Mouse (Mus musculus) kidney, postnatal 14 days (tissue): ENCODE measurements around the gene Ldb2.

ENCODE experiments used
- DNase-seq: peaks from one replicate; pipeline ENCODE4 v3.0.0; 2022; ENCODE audit warnings: mixed read lengths

Ldb2 gene

GRCm38 (mm10) chr5:44714508-44714907 is 85.0 kb downstream of the Ldb2 start:
- no peak for DNase-seq

GRCm38 (mm10) chr5:44713181-44713789 is 86.2 kb downstream of the Ldb2 start:
- no peak for DNase-seq

GRCm38 (mm10) chr5:44711211-44711610 is 88.3 kb downstream of the Ldb2 start:
- peak; percentile 65 for DNase-seq

GRCm38 (mm10) chr5:44710132-44710871 is 89.2 kb downstream of the Ldb2 start:
- no peak for DNase-seq

DNA sequence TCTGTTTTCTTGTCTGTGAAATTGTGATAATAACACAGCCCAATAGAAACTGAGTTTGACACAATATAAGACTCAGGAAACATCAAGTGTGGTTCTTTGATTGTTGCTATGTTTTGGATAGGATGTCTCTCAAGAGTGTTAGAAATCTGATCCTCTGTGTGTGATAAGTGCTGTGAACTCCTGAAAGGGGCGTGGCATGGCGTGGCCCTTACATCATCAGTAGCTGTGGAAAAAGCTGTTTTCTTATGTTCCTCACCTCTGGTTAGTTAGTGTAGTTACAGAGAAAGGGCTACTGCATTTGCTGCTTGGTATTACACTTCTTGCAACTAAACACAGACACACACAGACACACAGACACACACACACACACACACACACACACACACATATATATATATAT is 90.2 kb downstream of the Ldb2 start:
- no peak for DNase-seq

DNA sequence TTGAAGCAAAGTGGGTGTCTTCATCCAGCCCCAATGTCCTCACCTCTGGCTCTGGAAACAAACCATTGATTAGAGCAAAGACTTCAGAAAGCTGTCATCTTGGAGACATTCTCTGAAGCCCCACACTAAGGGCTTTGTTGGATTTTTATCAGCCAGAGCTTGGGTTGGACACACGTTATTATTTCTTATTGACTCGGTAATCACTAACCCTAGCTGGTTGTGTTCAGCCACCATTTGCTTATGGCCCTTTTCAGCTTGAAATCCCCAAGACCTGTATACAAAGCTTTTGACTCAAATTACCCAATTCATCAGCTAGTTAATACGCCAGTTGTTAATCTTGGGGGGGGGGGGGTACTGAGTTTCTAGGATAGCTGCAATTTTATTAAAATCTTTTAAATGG is 91.5 kb downstream of the Ldb2 start:
- DNase-seq = no peak

- peak; percentile 70 for DNase-seq
Measured at GRCm38 (mm10) chr5:44706997-44707698, 92.3 kb downstream of the Ldb2 start.

DNA sequence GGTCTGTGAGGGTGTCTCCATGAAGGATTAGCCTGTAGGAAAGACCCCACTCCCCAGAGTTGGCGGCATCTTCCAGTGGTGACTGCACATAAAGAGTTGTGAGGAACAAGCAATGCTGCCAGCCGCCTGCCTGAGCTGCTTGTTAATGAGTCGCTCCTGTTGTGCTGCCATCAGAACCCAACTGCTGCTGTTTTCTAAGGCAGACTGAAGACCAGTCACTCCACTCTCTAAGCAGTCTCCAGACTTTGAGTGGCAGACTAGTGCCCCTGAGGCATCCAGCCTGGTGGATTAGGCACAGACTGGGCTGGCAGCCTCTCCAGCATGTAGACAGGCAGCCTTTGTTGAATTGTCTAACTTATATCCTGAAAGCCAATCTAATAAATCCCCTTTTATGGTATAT is 101.5 kb downstream of the Ldb2 start:
- DNase-seq = no peak

- DNase-seq = no peak
Measured at GRCm38 (mm10) chr5:44696548-44696947, 102.9 kb downstream of the Ldb2 start.

- no peak for DNase-seq
Measured at GRCm38 (mm10) chr5:44693674-44694073, 105.8 kb downstream of the Ldb2 start.

GRCm38 (mm10) chr5:44686344-44686743 is 113.1 kb downstream of the Ldb2 start:
- DNase-seq = no peak

DNA sequence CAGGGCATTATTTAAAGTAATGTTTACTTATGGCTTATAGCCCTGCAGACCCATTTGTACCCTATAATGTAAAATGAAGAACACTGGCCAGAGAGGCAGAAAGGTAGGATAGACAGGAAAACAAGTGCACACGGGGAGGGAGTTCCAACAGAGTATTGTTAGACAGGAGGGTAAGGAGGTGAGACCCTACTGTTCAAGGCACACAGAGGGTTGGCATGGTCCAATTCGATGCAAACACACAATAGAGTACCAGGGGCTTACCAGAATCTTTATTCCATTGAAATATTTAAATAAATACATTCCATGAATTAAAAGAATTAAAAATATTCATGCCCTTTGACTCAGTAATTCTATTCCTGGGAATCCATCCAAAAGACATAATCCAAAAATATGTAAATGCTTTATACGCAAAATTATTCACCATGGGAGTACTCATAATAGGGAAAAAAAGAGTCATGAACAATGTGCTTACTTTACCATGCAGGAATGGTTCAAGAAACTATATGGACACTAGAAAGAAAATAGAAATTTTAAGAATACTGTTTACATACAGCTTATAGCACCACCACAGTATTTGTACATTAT is 118.3 kb downstream of the Ldb2 start:
- no peak for DNase-seq

DNA sequence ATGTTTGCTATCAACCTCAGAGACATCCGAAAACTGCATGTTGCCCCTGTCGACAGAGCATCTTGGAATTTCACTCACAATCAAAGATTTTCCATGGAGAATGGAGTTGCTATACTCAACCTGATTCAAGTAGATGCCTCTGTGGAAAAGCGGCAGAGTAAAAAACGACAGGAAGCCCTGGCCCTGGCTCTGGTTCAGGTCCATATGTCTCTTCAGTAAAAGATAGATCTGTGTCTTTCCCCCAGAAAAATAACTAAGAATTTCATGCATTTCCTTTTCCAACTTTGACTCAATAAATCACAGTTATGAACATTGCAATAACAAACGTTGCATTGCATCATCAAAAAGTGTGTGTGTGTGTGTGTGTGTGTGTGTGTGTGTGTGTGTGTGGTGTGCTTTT is 121.7 kb downstream of the Ldb2 start:
- peak; percentile 41 for DNase-seq

GRCm38 (mm10) chr5:44676145-44676754 is 123.2 kb downstream of the Ldb2 start:
- DNase-seq = no peak

DNA sequence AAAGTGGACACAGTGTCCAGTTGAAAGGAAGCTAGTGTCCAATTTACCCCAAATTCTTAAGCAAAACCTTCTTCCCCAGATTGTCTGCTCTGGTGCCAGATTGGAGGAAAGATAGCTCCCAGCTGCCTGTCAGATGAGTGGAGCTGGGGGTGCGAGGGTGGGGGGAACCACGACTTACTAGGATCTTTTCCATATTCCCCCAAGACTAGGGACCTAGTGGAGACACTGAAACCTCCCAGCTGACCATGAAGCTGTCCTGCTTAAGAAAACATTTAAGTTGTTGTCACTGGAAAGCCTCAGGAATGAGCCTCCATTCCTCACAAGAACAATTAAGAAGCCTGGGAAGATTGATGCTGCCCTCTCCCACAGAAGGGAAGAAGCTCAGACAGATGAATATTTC is 129.1 kb downstream of the Ldb2 start:
- DNase-seq = peak; percentile 75

GRCm38 (mm10) chr5:44667907-44668306 is 131.6 kb downstream of the Ldb2 start:
- no peak for DNase-seq

DNA sequence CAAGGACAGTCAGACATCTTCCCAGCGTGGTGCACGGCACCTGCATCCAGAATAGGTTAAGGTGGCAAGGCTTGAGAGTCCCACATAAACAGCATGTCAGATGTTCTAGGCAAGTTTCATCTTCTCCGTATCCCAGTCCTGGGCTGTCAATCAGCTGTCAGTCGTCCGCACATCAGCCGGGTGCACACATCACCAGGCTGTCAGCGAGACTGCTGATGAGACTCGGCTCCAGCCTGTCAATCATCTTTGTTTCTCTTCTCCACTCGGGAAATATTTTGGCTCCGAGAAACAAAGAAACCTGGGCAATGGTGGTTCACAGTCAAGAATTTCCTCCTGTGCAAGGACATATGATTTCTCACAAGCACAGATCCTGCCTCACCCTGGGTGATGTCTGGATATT is 132.1 kb downstream of the Ldb2 start:
- no peak for DNase-seq

DNA sequence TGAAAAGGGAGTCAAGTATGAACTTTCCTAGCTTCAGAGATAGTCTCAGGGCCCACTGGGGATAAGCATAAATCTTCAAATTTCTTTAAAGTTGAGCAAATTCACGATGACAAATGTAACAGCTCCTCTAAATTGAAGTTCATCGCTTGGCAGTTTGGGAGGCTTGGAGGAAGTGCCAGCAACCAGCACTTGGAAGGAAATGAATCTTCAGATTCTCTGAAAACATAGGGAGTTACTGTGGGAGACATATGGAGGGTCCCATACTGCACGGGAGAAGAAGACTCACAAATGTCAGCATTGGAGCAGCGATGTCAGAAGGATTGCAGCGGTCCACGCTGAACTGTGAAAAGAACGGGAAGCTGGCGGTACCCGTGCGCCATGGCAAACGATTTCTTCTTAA is 139.8 kb downstream of the Ldb2 start:
- DNase-seq = no peak

DNA sequence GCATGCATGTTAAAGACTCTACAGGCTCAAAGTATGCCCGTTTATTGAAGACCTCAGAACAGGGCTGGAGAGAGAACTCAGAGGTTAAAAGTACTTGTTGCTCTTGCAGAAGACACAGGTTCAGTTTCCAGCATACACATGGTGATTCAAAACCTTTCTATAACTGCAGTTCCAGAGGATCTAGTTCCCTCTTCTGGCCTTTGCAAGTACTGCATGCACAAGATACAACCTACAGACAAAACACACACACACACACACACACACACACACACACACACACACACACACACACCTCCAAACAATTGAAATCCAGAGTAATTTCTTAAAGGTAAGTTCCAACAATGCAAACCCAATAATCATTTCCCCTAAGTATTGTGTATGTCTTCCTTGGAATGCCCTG is 142.8 kb downstream of the Ldb2 start:
- DNase-seq = no peak

- no peak for DNase-seq
Measured at GRCm38 (mm10) chr5:44654403-44654802, 145.1 kb downstream of the Ldb2 start.

- DNase-seq = no peak
Measured at GRCm38 (mm10) chr5:44646842-44647190, 152.7 kb downstream of the Ldb2 start.

GRCm38 (mm10) chr5:44645952-44646841 is 153.3 kb downstream of the Ldb2 start:
- no peak for DNase-seq
